10 mouse cellular contexts compared by ENCODE assay signal in genomic region chr19:29236658-29237385, GRCm38 (mm10). TPM values are rescaled to one million over a fixed set of nuclear protein-coding genes. Genes with fewer than 3 reads are reported as not detected.
A peak's percentile ranks its signal among the peaks of the same experiment; 100 is the strongest.
DNase-seq lines count a peak whose midpoint lies in the region; ATAC-seq and TF ChIP-seq lines count a peak whose summit lies in the region.
"Had no signal": no experiment of that assay in that cellular context is flagged by ENCODE, and none has a peak within 500 bp of the region (broad histone marks: within the 10 kb centered on the region; RNA-seq: fewer than 3 reads in every experiment).

No protein-coding gene starts in this region.

- TF ChIP-seq EP300 in liver, embryonic 14.5 days (IDR thresholded peaks at IDR 0.05; ENCODE audit: low read depth): peak; percentile 74

- no peaks in the 10 kb centered on the region for H3K4me1 ChIP-seq in forebrain, embryonic 14.5 days (ENCODE audit: control insufficient read depth, insufficient read depth, low read length)
- H3K4me1 ChIP-seq in forebrain, embryonic 13.5 days: peaks cover 11% of the 10 kb centered on the region
- H3K4me1 ChIP-seq in neural tube, embryonic 14.5 days (ENCODE audit: control insufficient read depth, insufficient read depth, low read length): no peaks in the 10 kb centered on the region
- H3K4me1 ChIP-seq in liver, embryonic 14.5 days (replicated peaks; ENCODE audit: control insufficient read depth in 2 of 2, insufficient read depth in 2 of 2, low read length in 1 of 2): peaks cover 50 to 60% of the 10 kb centered on the region in 2 experiments

- no peak overlapping the region for H3K4me3 ChIP-seq in forebrain, embryonic 14.5 days (ENCODE audit: low read depth, low read length)
- no peak overlapping the region for H3K4me3 ChIP-seq in forebrain, embryonic 13.5 days
- H3K4me3 ChIP-seq in neural tube, embryonic 14.5 days (ENCODE audit: low read depth, low read length): no peak overlapping the region
- H3K4me3 ChIP-seq in liver, embryonic 14.5 days (ENCODE audit: insufficient read depth in 1 of 2, low read depth in 2 of 2, low read length in 2 of 2): peak overlapping the region in 1 of 2 experiments; percentile 29; a peak in 2 of 4 replicates
- H3K4me3 ChIP-seq: lung, embryonic 15.5 days had no signal

- WGBS in forebrain, embryonic 14.5 days: 47% methylated on average over 9 of the region's 9 CpGs
- WGBS in forebrain, embryonic 13.5 days: 48% methylated on average over 9 of the region's 9 CpGs
- WGBS in neural tube, embryonic 14.5 days: 59% methylated on average over 9 of the region's 9 CpGs
- 17% methylated on average over 9 of the region's 9 CpGs for WGBS in liver, embryonic 14.5 days (ENCODE audit: insufficient replicate concordance)

- 0 out of 2 replicates have a peak, but pooled peaks have one; percentile 29 for ATAC-seq in forebrain, embryonic 14.5 days
- no peak for ATAC-seq in forebrain, embryonic 13.5 days
- peak; percentile 69; the same call in 1 of the 2 replicates for ATAC-seq in neural tube, embryonic 14.5 days (ENCODE audit: low read depth)
- ATAC-seq in liver, embryonic 14.5 days (ENCODE audit: insufficient read depth): peak; percentile 65

- no peaks in the 10 kb centered on the region for H3K36me3 ChIP-seq in forebrain, embryonic 14.5 days (ENCODE audit: control insufficient read depth, insufficient read depth, low read length)
- no peaks in the 10 kb centered on the region for H3K36me3 ChIP-seq in forebrain, embryonic 13.5 days (ENCODE audit: poor library complexity, severe bottlenecking)
- no peaks in the 10 kb centered on the region for H3K36me3 ChIP-seq in neural tube, embryonic 14.5 days (ENCODE audit: control insufficient read depth, insufficient read depth, low read length)
- no peaks in the 10 kb centered on the region for H3K36me3 ChIP-seq in liver, embryonic 14.5 days (replicated peaks; ENCODE audit: control insufficient read depth, insufficient read depth, low read depth)
- H3K36me3 ChIP-seq: lung, embryonic 15.5 days had no signal

- DNase-seq in forebrain, embryonic 14.5 days (ENCODE audit: low spot score): peak; percentile 10
- no peak for DNase-seq in neural tube, embryonic 10.5 days (ENCODE audit: extremely low spot score, low spot score)
- DNase-seq in liver, embryonic 14.5 days (ENCODE audit: low read depth in 3 of 3, low spot score in 3 of 3): no peak
- DNase-seq in thymus, postnatal 25 days: peak; percentile 39
- no peak for DNase-seq in urinary bladder, postnatal 25 days (ENCODE audit: low spot score)
- no peak for DNase-seq in frontal cortex, postnatal 10 days (ENCODE audit: low spot score in 2 of 2)
- DNase-seq: adrenal gland, postnatal 36 days had no signal

- no peak overlapping the region for H3K27ac ChIP-seq in forebrain, embryonic 14.5 days (ENCODE audit: low read depth, low read length)
- no peak overlapping the region for H3K27ac ChIP-seq in forebrain, embryonic 13.5 days
- no peak overlapping the region for H3K27ac ChIP-seq in neural tube, embryonic 14.5 days (ENCODE audit: low read depth, low read length)
- H3K27ac ChIP-seq in liver, embryonic 14.5 days: peak overlapping the region; percentile 1
- H3K27ac ChIP-seq: lung, embryonic 15.5 days had no signal

- H3K27me3 ChIP-seq in forebrain, embryonic 14.5 days (replicated peaks; ENCODE audit: control insufficient read depth, insufficient read depth, low read length): no peaks in the 10 kb centered on the region
- no peaks in the 10 kb centered on the region for H3K27me3 ChIP-seq in forebrain, embryonic 13.5 days
- H3K27me3 ChIP-seq in neural tube, embryonic 14.5 days (ENCODE audit: control insufficient read depth, insufficient read depth, low read length): no peaks in the 10 kb centered on the region
- H3K27me3 ChIP-seq in liver, embryonic 14.5 days (ENCODE audit: control insufficient read depth, insufficient read depth, low read length): no peaks in the 10 kb centered on the region
- H3K27me3 ChIP-seq: lung, embryonic 15.5 days had no signal

- no peak for TF ChIP-seq CTCF in liver, embryonic 14.5 days (IDR thresholded peaks at IDR 0.05; ENCODE audit: low read depth)

- H3K9ac ChIP-seq in forebrain, embryonic 14.5 days (ENCODE audit: low read length): no peak overlapping the region
- H3K9ac ChIP-seq in forebrain, embryonic 13.5 days: no peak overlapping the region
- no peak overlapping the region for H3K9ac ChIP-seq in neural tube, embryonic 14.5 days (replicated peaks; ENCODE audit: low read depth, low read length)
- H3K9ac ChIP-seq in liver, embryonic 14.5 days (replicated peaks): peak overlapping the region; percentile 47
- H3K9ac ChIP-seq: lung, embryonic 15.5 days had no signal

- H3K4me2 ChIP-seq in forebrain, embryonic 14.5 days (ENCODE audit: low read length): no peak overlapping the region
- H3K4me2 ChIP-seq in forebrain, embryonic 13.5 days: no peak overlapping the region
- no peak overlapping the region for H3K4me2 ChIP-seq in neural tube, embryonic 14.5 days (ENCODE audit: low read depth, low read length)
- peak overlapping the region; percentile 63 for H3K4me2 ChIP-seq in liver, embryonic 14.5 days (ENCODE audit: low read depth)
- H3K4me2 ChIP-seq: lung, embryonic 15.5 days had no signal

- no peaks in the 10 kb centered on the region for H3K9me3 ChIP-seq in forebrain, embryonic 14.5 days (replicated peaks; ENCODE audit: control insufficient read depth, low read length)
- H3K9me3 ChIP-seq in forebrain, embryonic 13.5 days (replicated peaks): no peaks in the 10 kb centered on the region
- no peaks in the 10 kb centered on the region for H3K9me3 ChIP-seq in neural tube, embryonic 14.5 days (ENCODE audit: control insufficient read depth, low read length)
- H3K9me3 ChIP-seq in liver, embryonic 14.5 days (ENCODE audit: control insufficient read depth, low read length): no peaks in the 10 kb centered on the region
- H3K9me3 ChIP-seq: lung, embryonic 15.5 days had no signal

RNA-seq across cellular contexts. Expression of gene Jak2, which starts 14.8 kb away (rescaled TPM):
- polyA plus RNA-seq in forebrain, embryonic 14.5 days (2014; fragmentation: Nextera tagmentation; extraction: Ambion mirVana): 15.6 and 18.2 TPM in 2 replicates
- 10.1 and 10.7 TPM in 2 replicates for polyA plus RNA-seq in forebrain, embryonic 13.5 days (2015; fragmentation: Nextera tagmentation; extraction: Ambion mirVana)
- 18.5 and 22.0 TPM in 2 replicates for polyA plus RNA-seq in neural tube, embryonic 14.5 days (2014; fragmentation: Nextera tagmentation; extraction: Ambion mirVana)
- polyA plus RNA-seq in liver, embryonic 14.5 days (2012; rRNA removed): 8.6 and 13.9 TPM in 2 replicates
- 16.0 and 19.4 TPM in 2 replicates for polyA plus RNA-seq in liver, embryonic 14.5 days (2014; fragmentation: Nextera tagmentation; extraction: Ambion mirVana)

Comparison
In these comparisons a context has a peak if more than half of its experiments do, and no peak if none do; other contexts are left out.
1. DNase-seq: peak in forebrain, embryonic 14.5 days (single experiment) and thymus, postnatal 25 days (single experiment); none in neural tube, embryonic 10.5 days (single experiment), liver, embryonic 14.5 days (0 of 3), urinary bladder, postnatal 25 days (single experiment) and frontal cortex, postnatal 10 days (0 of 2).